Mouse (Mus musculus) liver, embryonic 14.5 days (tissue): ENCODE results near the gene Gpr84.

Source experiments
- CTCF ChIP-seq: IDR thresholded peaks from 2 replicates; pipeline ENCODE4 v1.5.1; 2016; ENCODE audit warnings: antibody characterized with exemption, low read depth, control low read depth
- EP300 ChIP-seq: IDR thresholded peaks from 2 replicates; pipeline ENCODE4 v1.6.1; 2016; ENCODE audit warnings: antibody characterized with exemption, low read depth

DNA sequence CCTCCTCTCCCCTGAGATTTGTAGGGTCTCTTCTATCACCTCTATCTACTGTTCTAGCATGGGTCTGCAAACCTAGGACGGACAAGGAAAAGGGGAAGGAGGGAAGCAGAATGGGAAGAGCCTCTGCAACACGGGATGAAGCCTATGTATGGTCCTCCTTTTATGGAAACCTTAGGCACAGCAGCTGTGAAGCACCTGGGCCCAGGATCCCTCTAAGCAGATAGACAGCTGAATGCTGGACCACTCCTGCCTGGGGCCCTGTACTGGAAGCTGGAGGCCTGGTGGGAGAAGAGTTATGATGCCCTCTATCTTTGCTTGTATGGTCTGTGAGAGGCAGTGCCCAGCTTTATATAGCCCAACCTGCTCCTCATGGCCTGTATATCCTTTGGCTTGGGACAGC lies 9.9 kb downstream of the Gpr84 start:
- TF ChIP-seq CTCF (no peak), EP300 (no peak)
